Mouse (Mus musculus): Measurements from ENCODE around the gene Actg2.

The Actg2 gene

DNA sequence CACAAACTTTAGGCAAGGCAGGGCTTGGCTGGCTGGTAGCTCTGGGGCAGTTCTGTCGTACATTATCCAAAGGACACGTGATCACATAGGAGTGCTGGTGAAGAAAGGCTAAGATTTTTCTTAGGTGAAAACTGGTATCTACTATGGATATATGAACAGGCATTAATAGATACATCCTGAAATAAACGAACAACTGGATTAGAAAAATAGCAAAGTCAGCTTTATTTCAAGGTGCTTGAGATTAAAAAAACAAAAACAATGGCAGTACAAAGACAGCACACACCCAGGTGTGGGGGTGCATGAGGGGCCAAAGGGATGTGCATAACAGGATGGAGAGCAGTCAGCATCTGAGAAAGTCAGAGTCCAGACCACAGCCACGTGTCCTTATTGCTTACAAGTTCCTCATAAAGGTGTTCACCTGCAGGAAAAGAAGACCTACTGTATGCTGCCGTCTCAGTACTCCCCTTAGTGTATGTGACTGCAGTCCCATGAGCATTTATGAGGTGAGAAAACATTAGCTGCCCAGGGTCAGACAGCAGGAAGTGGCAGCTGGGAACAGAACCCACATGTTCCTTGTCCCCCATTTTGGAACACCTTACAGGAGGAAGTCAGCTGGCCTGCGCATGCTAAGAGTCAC, 55.9 kb downstream of the Actg2 start:
- no peak for DNase-seq (ENCODE audit: low read depth, low spot score)

DNA sequence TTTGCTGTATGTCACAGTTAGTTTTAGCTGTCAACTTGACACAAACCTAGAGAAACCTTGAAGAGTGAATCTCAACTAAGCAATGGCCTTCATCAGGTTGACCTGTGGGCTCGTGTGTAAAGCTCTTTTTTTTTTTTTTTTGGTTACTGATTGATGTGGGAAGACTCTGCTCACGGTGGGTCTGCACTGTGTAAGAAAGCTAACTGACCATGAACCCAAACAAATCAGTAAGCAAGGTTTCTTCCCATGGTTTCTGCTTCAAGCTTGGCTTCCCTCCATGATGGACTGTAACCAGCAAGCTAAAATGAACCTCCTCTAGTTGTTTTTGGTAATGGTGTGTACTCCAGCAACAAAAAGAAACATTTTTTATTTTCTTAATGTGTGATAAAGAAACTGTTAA, 56.9 kb downstream of the Actg2 start:
- DNase-seq (ENCODE audit: low read depth, low spot score): no peak

DNA sequence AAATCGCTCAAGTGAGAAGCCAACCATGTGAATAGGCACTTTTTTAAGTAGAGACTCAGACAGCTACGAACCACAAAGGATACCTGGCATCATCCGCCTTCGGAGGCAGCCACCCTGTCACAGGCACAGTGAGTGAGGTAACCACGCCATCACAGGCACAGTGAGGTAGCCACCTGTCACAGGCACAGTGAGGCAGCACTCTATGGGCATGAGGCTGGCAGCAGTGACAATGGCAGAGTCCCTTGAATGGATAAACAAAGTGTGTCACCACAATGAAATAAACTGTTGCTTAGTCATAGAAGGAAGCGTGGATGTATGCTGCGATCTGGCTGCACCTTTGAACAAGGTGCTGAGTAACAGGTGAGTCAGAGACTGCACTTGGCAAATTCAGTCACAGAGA, 57.4 kb downstream of the Actg2 start:
- DNase-seq (ENCODE audit: low read depth, low spot score): no peak

DNA sequence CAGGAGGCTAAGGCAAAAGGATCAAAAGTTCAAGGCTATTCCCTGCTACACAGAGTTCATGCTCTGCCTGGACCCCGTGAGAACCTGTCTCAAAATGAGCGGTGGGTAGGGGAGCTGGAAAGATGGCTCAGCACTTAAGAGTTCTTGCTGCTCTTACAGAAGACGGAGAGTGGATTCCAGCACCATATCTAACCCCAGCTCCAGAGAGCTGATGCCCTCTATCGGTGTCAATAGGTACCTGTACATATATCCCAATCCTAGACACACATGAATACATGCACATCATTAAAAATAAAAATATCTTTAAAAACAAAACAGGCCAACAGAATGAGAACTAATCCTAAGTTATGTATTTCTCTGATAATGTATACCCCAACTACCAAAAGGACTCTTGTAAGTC, 57.8 kb downstream of the Actg2 start:
- DNase-seq (ENCODE audit: low read depth, low spot score): peak; percentile 47

DNA sequence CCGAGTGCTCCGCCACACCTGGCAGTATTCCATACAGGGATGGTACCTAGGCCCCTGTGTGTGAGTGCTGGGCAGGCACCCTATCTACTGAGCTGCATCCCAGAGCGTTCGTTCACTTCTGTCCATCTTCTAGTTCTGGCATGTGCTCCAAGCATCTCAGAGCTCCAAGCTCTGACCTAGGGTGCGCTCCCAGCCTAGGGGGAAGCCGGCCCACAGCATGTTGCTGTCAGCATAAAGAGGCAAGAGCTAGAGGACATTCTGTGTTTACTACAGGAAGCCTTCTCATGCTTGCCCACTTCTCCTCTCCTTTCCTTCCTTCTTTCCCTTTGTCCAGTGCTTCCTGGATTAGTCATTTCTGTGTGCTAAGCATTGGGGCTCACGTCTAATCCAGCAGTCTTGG, 60.6 kb downstream of the Actg2 start:
- no peak for DNase-seq (ENCODE audit: low read depth, low spot score)

DNA sequence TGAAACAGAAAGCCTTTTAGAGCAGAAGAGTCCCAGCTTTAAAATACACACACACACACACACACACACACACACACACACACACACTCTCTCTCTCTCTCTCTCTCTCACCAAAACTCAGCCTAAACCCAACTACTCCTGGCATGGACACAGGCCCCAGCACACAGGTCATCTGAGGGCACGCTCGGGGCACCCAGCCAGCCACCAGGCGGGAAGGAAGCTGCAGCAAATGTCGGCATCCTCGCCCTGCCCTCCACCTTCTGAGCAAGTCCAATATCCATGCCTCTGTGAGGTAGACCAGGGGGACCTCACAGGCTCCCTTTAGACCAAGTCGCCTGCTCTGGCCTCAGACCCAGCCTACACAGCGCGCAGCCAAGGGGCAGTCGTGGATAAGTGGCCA, 62.8 kb downstream of the Actg2 start:
- DNase-seq (ENCODE audit: low read depth, low spot score): no peak

DNA sequence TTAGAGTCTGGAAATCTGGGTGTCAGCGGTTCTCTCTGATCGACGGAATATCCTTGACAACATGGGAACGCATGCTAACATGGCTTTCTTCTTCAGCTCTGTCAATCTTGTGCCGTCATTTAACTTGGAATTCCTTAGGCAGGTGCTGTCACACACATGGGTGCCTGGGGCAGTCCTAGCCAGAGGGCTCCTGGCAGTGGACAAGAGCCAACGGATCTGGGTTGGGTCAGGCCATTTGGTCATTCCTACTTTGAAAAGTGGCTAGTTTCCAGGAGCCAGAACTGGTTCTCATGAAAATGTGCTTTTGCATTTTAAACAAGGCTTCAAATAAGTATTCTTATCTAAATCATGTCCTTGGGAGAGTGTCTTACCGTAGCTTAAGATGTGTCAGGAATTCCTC, 64.3 kb downstream of the Actg2 start:
- DNase-seq (ENCODE audit: low read depth, low spot score): no peak

DNA sequence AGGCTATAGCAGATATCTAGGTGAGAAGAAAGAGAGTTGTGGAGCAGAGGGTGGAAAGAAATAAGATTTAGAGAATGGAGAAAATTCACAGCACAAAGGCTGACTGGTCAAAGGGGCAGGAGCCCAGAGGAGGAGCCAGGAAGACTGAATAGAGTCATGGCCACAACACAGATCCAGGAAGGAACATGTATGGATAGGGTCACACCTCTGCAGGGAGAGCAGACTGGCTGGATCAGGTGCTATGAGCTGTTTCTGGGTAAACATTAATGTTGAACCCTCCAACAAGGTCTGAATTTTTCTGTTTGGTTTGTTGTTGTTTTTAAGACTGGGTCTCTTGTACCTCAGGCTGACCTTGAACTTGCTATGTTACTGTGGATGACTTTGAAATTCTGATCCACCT, 72.1 kb downstream of the Actg2 start:
- DNase-seq (ENCODE audit: low read depth, low spot score): no peak

Data from CD4-positive, CD25-positive, alpha-beta regulatory T cell, adult 2 months (primary cell).